Mouse (Mus musculus): ENCODE measurements around the gene Birc5. TPM values are rescaled to one million over a fixed set of nuclear protein-coding genes. Genes with fewer than 3 reads are reported as not detected.

Gene Birc5
- polyA plus RNA-seq, 1 experiment from 2014 or later, result 365 TPM

GRCm38 (mm10) chr11:117855360-117855759, 6.3 kb downstream of the Birc5 start:
- H3K36me3 ChIP-seq (ENCODE audit: control insufficient read depth, insufficient read depth, low read length), result peaks cover 29% of the 10 kb centered on the region
- no peak overlapping the region for H3K9ac ChIP-seq (ENCODE audit: low read length)
- H3K4me1 ChIP-seq (replicated peaks; ENCODE audit: control insufficient read depth, insufficient read depth, low read length), result peaks cover 4% of the 10 kb centered on the region
- H3K9me3 ChIP-seq (ENCODE audit: control insufficient read depth, low read length), result no peaks in the 10 kb centered on the region
- H3K4me3 ChIP-seq (ENCODE audit: low read depth, low read length), result no peak overlapping the region
- ATAC-seq (replicated peaks; ENCODE audit: low FRiP score) (no peak), DNase-seq (ENCODE audit: low spot score) (no peak)
- 95% methylated on average over 5 of the region's 5 CpGs for WGBS
- H3K27ac ChIP-seq (ENCODE audit: low read depth, low read length), result no peak overlapping the region
- H3K4me2 ChIP-seq (ENCODE audit: low read depth, low read length, severe bottlenecking), result no peak overlapping the region
- H3K27me3 ChIP-seq (ENCODE audit: control insufficient read depth, insufficient read depth, low read length), result peaks cover 9% of the 10 kb centered on the region

- no peak overlapping the region for H3K27ac ChIP-seq (ENCODE audit: low read depth, low read length)
- ATAC-seq (replicated peaks; ENCODE audit: low FRiP score) (no peak), DNase-seq (ENCODE audit: low spot score) (no peak)
- no peak overlapping the region for H3K9ac ChIP-seq (ENCODE audit: low read length)
- 0 out of 2 replicates have a peak, but pooled peaks cover 1% of the 10 kb centered on the region for H3K4me1 ChIP-seq (replicated peaks; ENCODE audit: control insufficient read depth, insufficient read depth, low read length)
- no peak overlapping the region for H3K4me3 ChIP-seq (ENCODE audit: low read depth, low read length)
- no peaks in the 10 kb centered on the region for H3K9me3 ChIP-seq (ENCODE audit: control insufficient read depth, low read length)
- no peak overlapping the region for H3K4me2 ChIP-seq (ENCODE audit: low read depth, low read length, severe bottlenecking)
- peaks cover 29% of the 10 kb centered on the region for H3K36me3 ChIP-seq (ENCODE audit: control insufficient read depth, insufficient read depth, low read length)
- WGBS, result 74% methylated on average over 1 of the region's 1 CpGs
- peaks cover 14% of the 10 kb centered on the region for H3K27me3 ChIP-seq (ENCODE audit: control insufficient read depth, insufficient read depth, low read length)
Measured at GRCm38 (mm10) chr11:117855975-117856374, 6.9 kb downstream of the Birc5 start.

DNA sequence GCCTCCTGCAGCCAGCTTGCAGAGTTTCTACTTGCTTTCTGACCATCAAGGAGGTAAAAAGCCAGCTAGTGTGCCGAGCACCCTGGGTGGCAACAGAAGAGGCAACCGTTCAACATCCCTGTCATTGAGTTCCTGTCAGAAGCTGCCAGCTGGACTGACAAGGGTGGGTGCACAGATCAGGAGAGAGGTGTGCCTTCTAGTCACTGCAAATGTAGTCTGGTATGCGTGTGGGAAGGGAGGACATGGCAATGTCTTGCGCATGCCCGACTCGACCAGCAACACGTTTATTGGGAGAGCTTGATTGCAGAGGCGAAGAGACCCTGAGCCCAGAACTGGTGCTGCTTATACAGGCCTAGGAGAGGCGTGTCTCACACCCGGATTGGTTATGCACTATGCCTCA, 8.4 kb downstream of the Birc5 start:
- no peak for ATAC-seq (replicated peaks; ENCODE audit: low FRiP score)
- H3K27ac ChIP-seq (ENCODE audit: low read depth, low read length), result no peak overlapping the region
- no peak overlapping the region for H3K4me2 ChIP-seq (ENCODE audit: low read depth, low read length, severe bottlenecking)
- H3K9me3 ChIP-seq (ENCODE audit: control insufficient read depth, low read length), result no peaks in the 10 kb centered on the region
- no peak overlapping the region for H3K4me3 ChIP-seq (ENCODE audit: low read depth, low read length)
- WGBS, result 97% methylated on average over 10 of the region's 10 CpGs
- H3K9ac ChIP-seq (ENCODE audit: low read length), result no peak overlapping the region
- no peak for DNase-seq (ENCODE audit: low spot score)
- H3K4me1 ChIP-seq (replicated peaks; ENCODE audit: control insufficient read depth, insufficient read depth, low read length), result 0 out of 2 replicates have a peak, but pooled peaks cover 1% of the 10 kb centered on the region
- peaks cover 28% of the 10 kb centered on the region for H3K36me3 ChIP-seq (ENCODE audit: control insufficient read depth, insufficient read depth, low read length)
- H3K27me3 ChIP-seq (ENCODE audit: control insufficient read depth, insufficient read depth, low read length), result peaks cover 21% of the 10 kb centered on the region

DNA sequence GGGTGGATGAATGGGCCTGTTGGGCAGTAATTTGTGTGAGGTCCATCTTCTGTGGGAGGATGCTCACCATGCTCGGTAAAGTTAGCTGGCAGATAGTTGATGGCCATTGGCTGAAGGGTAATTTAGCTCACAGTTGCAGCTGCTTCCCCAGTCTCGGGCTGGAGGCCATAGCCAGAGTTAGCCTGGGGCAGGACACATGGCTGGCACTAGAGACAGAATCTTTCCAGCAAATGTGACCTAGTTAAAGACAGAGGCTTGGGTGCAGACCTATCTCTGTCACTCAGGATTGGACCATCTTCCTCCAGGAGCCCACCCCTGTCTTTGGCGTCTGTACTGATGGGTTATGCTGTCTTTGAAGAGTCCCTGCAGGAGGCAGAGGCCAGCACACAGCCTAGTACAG, 9.3 kb downstream of the Birc5 start:
- Histone ChIP-seq H3K27ac (ENCODE audit: low read depth, low read length) (no peak overlapping the region), H3K4me3 (ENCODE audit: low read depth, low read length) (no peak overlapping the region), H3K9me3 (ENCODE audit: control insufficient read depth, low read length) (no peaks in the 10 kb centered on the region), H3K9ac (ENCODE audit: low read length) (no peak overlapping the region), H3K4me2 (ENCODE audit: low read depth, low read length, severe bottlenecking) (no peak overlapping the region), H3K36me3 (ENCODE audit: control insufficient read depth, insufficient read depth, low read length) (peaks cover 19% of the 10 kb centered on the region), H3K4me1 (replicated peaks; ENCODE audit: control insufficient read depth, insufficient read depth, low read length) (peaks cover 5% of the 10 kb centered on the region; the same call in 1 of the 2 replicates), H3K27me3 (ENCODE audit: control insufficient read depth, insufficient read depth, low read length) (peaks cover 22% of the 10 kb centered on the region)
- 59% methylated on average over 3 of the region's 3 CpGs for WGBS
- no peak for ATAC-seq (replicated peaks; ENCODE audit: low FRiP score)
- DNase-seq (ENCODE audit: low spot score), result no peak

GRCm38 (mm10) chr11:117860601-117861000, 11.6 kb downstream of the Birc5 start, which contains the start of gene Tmem235:
Gene Tmem235 (plus strand): TSS chr11:117860752.
- DNase-seq (ENCODE audit: low spot score) (no peak), ATAC-seq (replicated peaks; ENCODE audit: low FRiP score) (no peak)
- 3% methylated on average over 23 of the region's 23 CpGs for WGBS
- H3K27me3 ChIP-seq (ENCODE audit: control insufficient read depth, insufficient read depth, low read length), result peaks cover 24% of the 10 kb centered on the region
- H3K36me3 ChIP-seq (ENCODE audit: control insufficient read depth, insufficient read depth, low read length), result peaks cover 19% of the 10 kb centered on the region
- H3K9me3 ChIP-seq (ENCODE audit: control insufficient read depth, low read length), result no peaks in the 10 kb centered on the region
- H3K4me3 ChIP-seq (ENCODE audit: low read depth, low read length), result no peak within 1 kb of the TSS
- peaks cover 11% of the 10 kb centered on the region; the same call in 1 of the 2 replicates for H3K4me1 ChIP-seq (replicated peaks; ENCODE audit: control insufficient read depth, insufficient read depth, low read length)
- 0 out of 2 replicates have a peak within 1 kb of the TSS, but pooled peaks have one; percentile 8 for H3K9ac ChIP-seq (ENCODE audit: low read length)
- no peak within 1 kb of the TSS for H3K27ac ChIP-seq (ENCODE audit: low read depth, low read length)
- H3K4me2 ChIP-seq (ENCODE audit: low read depth, low read length, severe bottlenecking), result 0 out of 2 replicates have a peak within 1 kb of the TSS, but pooled peaks have one; percentile 8

GRCm38 (mm10) chr11:117863174-117863856, 14.3 kb downstream of the Birc5 start:
- peaks cover 19% of the 10 kb centered on the region; the same call in 1 of the 2 replicates for H3K4me1 ChIP-seq (replicated peaks; ENCODE audit: control insufficient read depth, insufficient read depth, low read length)
- WGBS, result 19% methylated on average over 11 of the region's 11 CpGs
- ATAC-seq (replicated peaks; ENCODE audit: low FRiP score) (no peak), DNase-seq (ENCODE audit: low spot score) (no peak)
- H3K4me3 ChIP-seq (ENCODE audit: low read depth, low read length), result no peak overlapping the region
- peaks cover 24% of the 10 kb centered on the region for H3K27me3 ChIP-seq (ENCODE audit: control insufficient read depth, insufficient read depth, low read length)
- no peaks in the 10 kb centered on the region for H3K9me3 ChIP-seq (ENCODE audit: control insufficient read depth, low read length)
- H3K36me3 ChIP-seq (ENCODE audit: control insufficient read depth, insufficient read depth, low read length), result no peaks in the 10 kb centered on the region
- H3K27ac ChIP-seq (ENCODE audit: low read depth, low read length), result no peak overlapping the region
- H3K9ac ChIP-seq (ENCODE audit: low read length), result no peak overlapping the region
- no peak overlapping the region for H3K4me2 ChIP-seq (ENCODE audit: low read depth, low read length, severe bottlenecking)

- ATAC-seq (replicated peaks; ENCODE audit: low FRiP score) (no peak), DNase-seq (ENCODE audit: low spot score) (no peak)
- H3K36me3 ChIP-seq (ENCODE audit: control insufficient read depth, insufficient read depth, low read length), result no peaks in the 10 kb centered on the region
- H3K4me3 ChIP-seq (ENCODE audit: low read depth, low read length), result no peak overlapping the region
- 67% methylated on average over 2 of the region's 2 CpGs for WGBS
- H3K9ac ChIP-seq (ENCODE audit: low read length), result no peak overlapping the region
- peaks cover 18% of the 10 kb centered on the region; the same call in 1 of the 2 replicates for H3K4me1 ChIP-seq (replicated peaks; ENCODE audit: control insufficient read depth, insufficient read depth, low read length)
- H3K9me3 ChIP-seq (ENCODE audit: control insufficient read depth, low read length), result no peaks in the 10 kb centered on the region
- H3K27ac ChIP-seq (ENCODE audit: low read depth, low read length), result no peak overlapping the region
- no peak overlapping the region for H3K4me2 ChIP-seq (ENCODE audit: low read depth, low read length, severe bottlenecking)
- H3K27me3 ChIP-seq (ENCODE audit: control insufficient read depth, insufficient read depth, low read length), result peaks cover 18% of the 10 kb centered on the region
Measured at GRCm38 (mm10) chr11:117864805-117865204, 15.8 kb downstream of the Birc5 start.

- Histone ChIP-seq H3K4me2 (ENCODE audit: low read depth, low read length, severe bottlenecking) (0 out of 2 replicates have a peak overlapping the region, but pooled peaks have one; percentile 6), H3K4me1 (replicated peaks; ENCODE audit: control insufficient read depth, insufficient read depth, low read length) (peaks cover 18% of the 10 kb centered on the region; the same call in 1 of the 2 replicates), H3K9ac (ENCODE audit: low read length) (peak overlapping the region; percentile 27; the same call in 1 of the 2 replicates), H3K27me3 (ENCODE audit: control insufficient read depth, insufficient read depth, low read length) (peaks cover 10% of the 10 kb centered on the region), H3K9me3 (ENCODE audit: control insufficient read depth, low read length) (no peaks in the 10 kb centered on the region), H3K27ac (ENCODE audit: low read depth, low read length) (no peak overlapping the region), H3K36me3 (ENCODE audit: control insufficient read depth, insufficient read depth, low read length) (no peaks in the 10 kb centered on the region), H3K4me3 (ENCODE audit: low read depth, low read length) (no peak overlapping the region)
- DNase-seq (ENCODE audit: low spot score), result no peak
- peak; percentile 39; the same call in 1 of the 2 replicates for ATAC-seq (replicated peaks; ENCODE audit: low FRiP score)
- 12% methylated on average over 6 of the region's 6 CpGs for WGBS
Measured at GRCm38 (mm10) chr11:117865988-117866387, 16.9 kb downstream of the Birc5 start.
